Comparison of ENCODE assay signal across 17 mouse cellular contexts in genomic region chr4:16852670-16853069, GRCm38 (mm10).
DNase-seq lines count a peak whose midpoint lies in the region; ATAC-seq lines count a peak whose summit lies in the region.
"Had no signal": no experiment of that assay in that cellular context is flagged by ENCODE, and none has a peak within 500 bp of the region (broad histone marks: within the 10 kb centered on the region; RNA-seq: fewer than 3 reads in every experiment).

No protein-coding gene starts in this region.

- no peaks in the 10 kb centered on the region for H3K27me3 ChIP-seq in forebrain, embryonic 15.5 days
- no peaks in the 10 kb centered on the region for H3K27me3 ChIP-seq in forebrain, embryonic 11.5 days (ENCODE audit: control insufficient read depth, insufficient read depth, low read length)
- H3K27me3 ChIP-seq: heart, embryonic 12.5 days; liver, embryonic 15.5 days; neural tube, embryonic 13.5 days had no signal

- H3K9ac ChIP-seq in forebrain, embryonic 15.5 days (replicated peaks), result no peak overlapping the region
- no peak overlapping the region for H3K9ac ChIP-seq in forebrain, embryonic 11.5 days (ENCODE audit: low read length)
- H3K9ac ChIP-seq: heart, embryonic 12.5 days; liver, embryonic 15.5 days; neural tube, embryonic 13.5 days had no signal

- no peaks in the 10 kb centered on the region for H3K36me3 ChIP-seq in forebrain, embryonic 15.5 days
- no peaks in the 10 kb centered on the region for H3K36me3 ChIP-seq in forebrain, embryonic 11.5 days (ENCODE audit: control insufficient read depth, insufficient read depth, low read length)
- H3K36me3 ChIP-seq: heart, embryonic 12.5 days; liver, embryonic 15.5 days; neural tube, embryonic 13.5 days had no signal

- no peaks in the 10 kb centered on the region for H3K9me3 ChIP-seq in forebrain, embryonic 15.5 days
- no peaks in the 10 kb centered on the region for H3K9me3 ChIP-seq in forebrain, embryonic 11.5 days (ENCODE audit: control insufficient read depth, low read length)
- H3K9me3 ChIP-seq: heart, embryonic 12.5 days; liver, embryonic 15.5 days; neural tube, embryonic 13.5 days had no signal

- 76% methylated on average over 4 of the region's 4 CpGs for WGBS in forebrain, embryonic 15.5 days
- 92% methylated on average over 4 of the region's 4 CpGs for WGBS in forebrain, embryonic 11.5 days

- H3K27ac ChIP-seq in forebrain, embryonic 15.5 days (replicated peaks), result no peak overlapping the region
- no peak overlapping the region for H3K27ac ChIP-seq in forebrain, embryonic 11.5 days (ENCODE audit: low read depth, low read length)
- H3K27ac ChIP-seq: liver, embryonic 15.5 days; neural tube, embryonic 13.5 days had no signal

- H3K4me1 ChIP-seq in forebrain, embryonic 15.5 days, result no peaks in the 10 kb centered on the region
- H3K4me1 ChIP-seq in forebrain, embryonic 11.5 days (replicated peaks; ENCODE audit: control insufficient read depth, insufficient read depth, low read length), result no peaks in the 10 kb centered on the region
- H3K4me1 ChIP-seq: heart, embryonic 12.5 days; liver, embryonic 15.5 days; neural tube, embryonic 13.5 days had no signal

- no peak for DNase-seq in forebrain, embryonic 11.5 days (ENCODE audit: low spot score)
- DNase-seq in frontal cortex, adult 2 months (ENCODE audit: extremely low spot score in 1 of 2, low spot score in 1 of 2), result peak; percentile 61 to 74
- DNase-seq in left cerebral cortex, adult 18-20 months (ENCODE audit: low spot score in 2 of 2), result peak; percentile 54 to 56
- peak; percentile 15 for DNase-seq in right cerebral cortex, postnatal 14 days
- DNase-seq in T-cell, adult 2 months (ENCODE audit: low spot score), result no peak
- DNase-seq in lung, postnatal 25 days (ENCODE audit: low spot score), result no peak
- no peak for DNase-seq in testis, postnatal 10 days (ENCODE audit: low spot score)
- DNase-seq: adrenal gland, adult 8-10 months; B cell, adult 2 months; gastrocnemius, postnatal 14 days; kidney, postnatal 14 days had no signal

- ATAC-seq in forebrain, embryonic 15.5 days (replicated peaks), result peak; percentile 60; the same call in 1 of the 2 replicates
- ATAC-seq in forebrain, embryonic 11.5 days (replicated peaks; ENCODE audit: low FRiP score), result no peak
- ATAC-seq: intestine, postnatal 0 days; midbrain, embryonic 16.5 days had no signal

- no peak overlapping the region for H3K4me3 ChIP-seq in forebrain, embryonic 15.5 days
- no peak overlapping the region for H3K4me3 ChIP-seq in forebrain, embryonic 11.5 days (ENCODE audit: low read depth, low read length)
- H3K4me3 ChIP-seq: heart, embryonic 12.5 days; liver, embryonic 15.5 days; neural tube, embryonic 13.5 days had no signal

- H3K4me2 ChIP-seq in forebrain, embryonic 15.5 days (replicated peaks), result no peak overlapping the region
- no peak overlapping the region for H3K4me2 ChIP-seq in forebrain, embryonic 11.5 days (ENCODE audit: low read depth, low read length, severe bottlenecking)
- H3K4me2 ChIP-seq: heart, embryonic 12.5 days; liver, embryonic 15.5 days; neural tube, embryonic 13.5 days had no signal

Comparison
In these comparisons a context has a peak if more than half of its experiments do, and no peak if none do; other contexts are left out.
1. DNase-seq: peak in frontal cortex, adult 2 months (2 of 2), left cerebral cortex, adult 18-20 months (2 of 2) and right cerebral cortex, postnatal 14 days (single experiment); none in forebrain, embryonic 11.5 days (single experiment), T-cell, adult 2 months (single experiment), lung, postnatal 25 days (single experiment) and testis, postnatal 10 days (single experiment).